Comparison of ENCODE assay signal across 16 mouse cellular contexts in the genomic region with DNA sequence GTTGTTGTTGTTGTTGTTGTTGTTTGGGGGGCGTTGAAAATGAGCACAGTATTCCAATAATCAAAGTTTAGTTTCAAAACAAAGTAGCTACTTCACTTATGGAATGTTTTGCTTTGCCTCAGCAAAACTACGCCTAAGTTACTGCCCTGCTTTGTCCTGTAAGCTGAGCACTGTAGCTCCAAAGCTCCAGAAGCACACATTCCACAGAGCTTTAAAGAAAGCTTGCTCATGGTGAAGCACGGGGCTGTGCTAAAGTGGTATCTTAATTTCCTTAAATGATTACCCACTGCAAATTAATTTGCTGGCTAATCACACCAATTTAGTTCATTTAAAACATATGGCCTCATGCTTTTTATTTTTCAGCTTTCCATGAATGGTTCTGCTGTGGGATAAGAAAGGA. TPM values are rescaled to one million over a fixed set of nuclear protein-coding genes. Genes with fewer than 3 reads are reported as not detected.
DNase-seq lines count a peak whose midpoint lies in the region; ATAC-seq and TF ChIP-seq lines count a peak whose summit lies in the region.
"Had no signal": no experiment of that assay in that cellular context is flagged by ENCODE, and none has a peak within 500 bp of the region (broad histone marks: within the 10 kb centered on the region; RNA-seq: fewer than 3 reads in every experiment).

No protein-coding gene starts in this region.

- H3ac ChIP-seq in C2C12 (ENCODE audit: control insufficient read depth, insufficient read length, low read depth) = no peak overlapping the region

- H3K4me2 ChIP-seq in intestine, embryonic 16.5 days (ENCODE audit: low read depth, low read length) = 0 out of 2 replicates have a peak overlapping the region, but pooled peaks have one; percentile 32
- H3K4me2 ChIP-seq: forebrain, embryonic 12.5 days; limb, embryonic 15.5 days had no signal

- no peak for ATAC-seq in intestine, embryonic 16.5 days
- no peak for ATAC-seq in erythroblast, adult 5-6 weeks (replicated peaks; ENCODE audit: low FRiP score, poor library complexity, severe bottlenecking)
- ATAC-seq in activated CD4-positive, CD25-positive, alpha-beta regulatory T cell, adult 4 months = no peak

- H3K79me2 ChIP-seq in heart, adult 2 months (replicated peaks; ENCODE audit: control insufficient read depth, insufficient read depth, low read length) = no peaks in the 10 kb centered on the region
- peaks cover 50% of the 10 kb centered on the region for H3K79me2 ChIP-seq in C2C12 (ENCODE audit: control insufficient read depth, insufficient read depth)

- no peaks in the 10 kb centered on the region for H3K9me3 ChIP-seq in heart, embryonic 10.5 days
- H3K9me3 ChIP-seq in intestine, embryonic 16.5 days (ENCODE audit: control insufficient read depth, low read length) = no peaks in the 10 kb centered on the region
- H3K9me3 ChIP-seq: forebrain, embryonic 12.5 days; limb, embryonic 15.5 days; stomach, embryonic 15.5 days had no signal

- H3K4me1 ChIP-seq in heart, embryonic 10.5 days = peaks cover 39% of the 10 kb centered on the region
- H3K4me1 ChIP-seq in heart, adult 2 months (ENCODE audit: control insufficient read depth, insufficient read depth, low read length) = no peaks in the 10 kb centered on the region
- H3K4me1 ChIP-seq in intestine, embryonic 16.5 days (ENCODE audit: control insufficient read depth, insufficient read depth, low read length) = peaks cover 13% of the 10 kb centered on the region

- no peak overlapping the region for H3K9ac ChIP-seq in heart, adult 2 months (ENCODE audit: low read depth, low read length)
- H3K9ac ChIP-seq in intestine, embryonic 16.5 days (ENCODE audit: low read depth, low read length) = no peak overlapping the region
- H3K9ac ChIP-seq: forebrain, embryonic 12.5 days; limb, embryonic 15.5 days; stomach, embryonic 15.5 days had no signal

- TF ChIP-seq CTCF in heart, adult 2 months (IDR thresholded peaks at IDR 0.05) = no peak
- TF ChIP-seq CTCF in C2C12 (IDR thresholded peaks at IDR 0.05; ENCODE audit: control insufficient read depth, insufficient read depth, insufficient read length) = no peak

- 5% methylated on average over 3 of the region's 3 CpGs for WGBS in heart, embryonic 10.5 days
- WGBS in heart, adult 2 months = 10% methylated on average over 3 of the region's 3 CpGs
- WGBS in intestine, embryonic 16.5 days = 20% methylated on average over 3 of the region's 3 CpGs

- TF ChIP-seq EP300 in heart, adult 2 months (IDR thresholded peaks at IDR 0.05; ENCODE audit: insufficient read depth, low read depth, low read length) = no peak

- peaks cover 11% of the 10 kb centered on the region for H3K79me3 ChIP-seq in C2C12 (ENCODE audit: low read depth)

- DNase-seq in heart, embryonic 10.5 days (ENCODE audit: low spot score) = peak; percentile 47
- DNase-seq in heart, adult 2 months = no peak
- DNase-seq in embryo, embryonic 11 days = peak; percentile 51
- no peak for DNase-seq in MN1 (ENCODE audit: low spot score)
- DNase-seq: adrenal gland, postnatal 10 days; B cell, adult 2 months; gastrocnemius, postnatal 25 days; right cerebral cortex, postnatal 4 days had no signal

- no peaks in the 10 kb centered on the region for H3K36me3 ChIP-seq in heart, embryonic 10.5 days
- H3K36me3 ChIP-seq in heart, adult 2 months (ENCODE audit: control insufficient read depth, insufficient read depth, low read length) = no peaks in the 10 kb centered on the region
- H3K36me3 ChIP-seq in C2C12 (ENCODE audit: control insufficient read depth, insufficient read depth) = no peaks in the 10 kb centered on the region
- H3K36me3 ChIP-seq in intestine, embryonic 16.5 days (ENCODE audit: control insufficient read depth, insufficient read depth, low read length) = no peaks in the 10 kb centered on the region
- H3K36me3 ChIP-seq: forebrain, embryonic 12.5 days; limb, embryonic 15.5 days; stomach, embryonic 15.5 days had no signal

- TF ChIP-seq POLR2A in heart, adult 2 months (IDR thresholded peaks at IDR 0.05; ENCODE audit: insufficient read depth, low read depth, low read length) = no peak

- H3K4me3 ChIP-seq in heart, embryonic 10.5 days = no peak overlapping the region
- no peak overlapping the region for H3K4me3 ChIP-seq in heart, adult 2 months
- peak overlapping the region; percentile 47 for H3K4me3 ChIP-seq in C2C12 (ENCODE audit: insufficient read depth, poor library complexity, severe bottlenecking)
- H3K4me3 ChIP-seq in intestine, embryonic 16.5 days (ENCODE audit: low read length) = no peak overlapping the region
- H3K4me3 ChIP-seq: forebrain, embryonic 12.5 days had no signal

- H3K27me3 ChIP-seq in heart, embryonic 10.5 days (ENCODE audit: insufficient read depth, poor library complexity, severe bottlenecking) = peaks cover 96% of the 10 kb centered on the region
- peaks cover 33% of the 10 kb centered on the region for H3K27me3 ChIP-seq in heart, adult 2 months (ENCODE audit: control insufficient read depth, insufficient read depth, low read length)
- no peaks in the 10 kb centered on the region for H3K27me3 ChIP-seq in C2C12 (ENCODE audit: control insufficient read depth, insufficient read depth, insufficient read length)
- peaks cover 52% of the 10 kb centered on the region for H3K27me3 ChIP-seq in intestine, embryonic 16.5 days (replicated peaks; ENCODE audit: control insufficient read depth, insufficient read depth, low read length)

- H3K27ac ChIP-seq in heart, embryonic 10.5 days = no peak overlapping the region
- no peak overlapping the region for H3K27ac ChIP-seq in heart, adult 2 months
- no peak overlapping the region for H3K27ac ChIP-seq in intestine, embryonic 16.5 days (ENCODE audit: low read length)
- H3K27ac ChIP-seq: forebrain, embryonic 12.5 days; limb, embryonic 15.5 days; stomach, embryonic 15.5 days had no signal

- intact Hi-C loops in heart, adult 2 months (cut with DNase I) = no loop called here

TF ChIP-seq in C2C12, 6 proteins besides CTCF, POLR2A, EP300 and RAD21:
- TF ChIP-seq CEBPB (IDR thresholded peaks at IDR 0.05; ENCODE audit: low read depth) (no peak), MYOD1 (IDR thresholded peaks at IDR 0.05; ENCODE audit: control insufficient read depth, insufficient read length, low read depth) (no peak)

RNA-seq across cellular contexts. Expression of a gene that starts 1.5 kb away (rescaled TPM):
- 35.1 and 60.0 TPM in 2 replicates for polyA plus RNA-seq in heart, embryonic 10.5 days (2016; fragmentation: Nextera tagmentation; extraction: Ambion mirVana)
- total RNA-seq in heart, adult 2 months (2021) = under 1 TPM; 0.30 to 0.76 TPM
- polyA plus RNA-seq in heart, adult 2 months (2012; rRNA removed) = 1.8 and 2.7 TPM in 2 replicates
- polyA plus RNA-seq in C2C12 (2012; fragmentation: generic; extraction: Trizol) = 31.8 TPM
- polyA plus RNA-seq in intestine, embryonic 16.5 days (2015; fragmentation: Nextera tagmentation; extraction: Ambion mirVana) = 28.1 and 29.0 TPM in 2 replicates
- not detected in 2 replicates for total RNA-seq in erythroblast, adult 5-6 weeks (2015; ENCODE audit: low replicate concordance)
- not detected in 2 replicates for total RNA-seq in erythroblast, adult 5-6 weeks (2017; ENCODE audit: low replicate concordance)
- polyA plus RNA-seq in activated CD4-positive, CD25-positive, alpha-beta regulatory T cell, adult 4 months (2017; shearing (Covaris generic)) = not detected
- total RNA-seq: left cerebral cortex, adult 18-20 months had no signal

Comparison
In these comparisons a context has a peak if more than half of its experiments do, and no peak if none do; other contexts are left out.
1. DNase-seq: peak in heart, embryonic 10.5 days (single experiment) and embryo, embryonic 11 days (single experiment); none in heart, adult 2 months (0 of 2) and MN1 (single experiment).